Mouse (Mus musculus) MEL (cell line): Measurements from ENCODE around the gene Sobp. TPM values are rescaled to one million over a fixed set of nuclear protein-coding genes. Genes with fewer than 3 reads are reported as not detected.

Experiments
- DNase-seq: peaks from one replicate; pipeline ENCODE4 v3.0.0; 2011; ENCODE audit warnings: low read depth, low spot score
- H3K27ac ChIP-seq: 2 replicates; pipeline ENCODE4 v1.5.1; 2012; ENCODE audit warnings: low read depth, mild to moderate bottlenecking, control low read depth, low read length, moderate library complexity; ENCODE audit not compliant: control insufficient read depth
- H3K27me3 ChIP-seq, 2 experiments: fragments of 150-350 bp in 1 of 2; sonication (generic) in 1 of 2; 2 replicates each; pipeline ENCODE4 v1.6.1; 2012; ENCODE audit warnings: low read length in 2 of 2, mild to moderate bottlenecking in 2 of 2, improper control_type of control experiment in 1 of 2, moderate library complexity in 1 of 2; ENCODE audit not compliant: insufficient read depth in 2 of 2, control insufficient read depth in 1 of 2
- H3K36me3 ChIP-seq, 2 experiments: 2 replicates each; pipeline ENCODE4 v1.6.1; 2012 to 2014; ENCODE audit warnings: low read length in 2 of 2, improper control_type of control experiment in 1 of 2, inconsistent platforms in 1 of 2, mild to moderate bottlenecking in 1 of 2; ENCODE audit not compliant: insufficient read depth in 2 of 2, control insufficient read depth in 1 of 2
- H3K4me1 ChIP-seq, 2 experiments: fragments of 150-350 bp in 1 of 2; sonication (generic) in 1 of 2; 2 replicates each; pipeline ENCODE4 v1.6.1; 2012; ENCODE audit warnings: low read length in 2 of 2, improper control_type of control experiment in 1 of 2, mild to moderate bottlenecking in 1 of 2; ENCODE audit not compliant: insufficient read depth in 2 of 2, control insufficient read depth in 1 of 2
- H3K4me3 ChIP-seq, 2 experiments: fragments of 150-350 bp in 1 of 2; sonication (generic) in 1 of 2; 2 replicates each; pipeline ENCODE4 v1.5.1; 2012; ENCODE audit warnings: low read depth in 2 of 2, low read length in 2 of 2, mild to moderate bottlenecking in 2 of 2, moderate library complexity in 2 of 2, control low read depth in 1 of 2, improper control_type of control experiment in 1 of 2; ENCODE audit not compliant: control insufficient read depth in 1 of 2, insufficient read depth in 1 of 2
- H3K79me2 ChIP-seq: 2 replicates; pipeline ENCODE4 v1.6.1; 2012; ENCODE audit warnings: mild to moderate bottlenecking, low read length, moderate library complexity; ENCODE audit not compliant: control insufficient read depth, poor library complexity, insufficient read depth
- H3K9ac ChIP-seq: 2 replicates; pipeline ENCODE4 v1.6.1; 2012; ENCODE audit warnings: low read depth, mild to moderate bottlenecking, control low read depth, low read length, moderate library complexity; ENCODE audit not compliant: control insufficient read depth, poor library complexity, severe bottlenecking
- H3K9me3 ChIP-seq: fragments of 150-350 bp; sonication (generic); replicated peaks from 2 replicates; pipeline ENCODE4 v1.6.1; 2012; ENCODE audit warnings: mild to moderate bottlenecking, low read length, improper control_type of control experiment, moderate library complexity; ENCODE audit not compliant: insufficient read depth
- BHLHE40 ChIP-seq: IDR thresholded peaks from 2 replicates; pipeline ENCODE4 v1.6.1; 2012; ENCODE audit warnings: low read depth, mild to moderate bottlenecking, inconsistent platforms, low read length, improper control_type of control experiment, borderline replicate concordance
- CHD1 ChIP-seq: IDR thresholded peaks from 2 replicates; pipeline ENCODE4 v1.6.1; 2012; ENCODE audit warnings: low read depth, mild to moderate bottlenecking, inconsistent platforms, low read length, improper control_type of control experiment
- CHD2 ChIP-seq: IDR thresholded peaks from 2 replicates; pipeline ENCODE4 v1.6.1; 2011; ENCODE audit warnings: low read length, improper control_type of control experiment
- EP300 ChIP-seq, 2 experiments: IDR thresholded peaks; 2 replicates each; pipeline ENCODE4 v1.6.1; 2011; ENCODE audit warnings: improper control_type of control experiment in 2 of 2, low read length in 2 of 2, low read depth in 1 of 2, mild to moderate bottlenecking in 1 of 2
- ETS1 ChIP-seq: IDR thresholded peaks from 2 replicates; pipeline ENCODE4 v1.6.1; 2012; ENCODE audit warnings: low read depth, mild to moderate bottlenecking, inconsistent platforms, low read length, improper control_type of control experiment, moderate library complexity
- GATA1 ChIP-seq: IDR thresholded peaks from 2 replicates; pipeline ENCODE4 v1.6.1; 2011; ENCODE audit warnings: low read depth, low read length, improper control_type of control experiment
- MAFK ChIP-seq: IDR thresholded peaks from 2 replicates; pipeline ENCODE4 v1.6.1; 2011; ENCODE audit warnings: low read depth, mild to moderate bottlenecking, low read length, improper control_type of control experiment, borderline replicate concordance
- MAX ChIP-seq: IDR thresholded peaks from 2 replicates; pipeline ENCODE4 v1.6.1; 2011; ENCODE audit warnings: low read length, improper control_type of control experiment
- MAZ ChIP-seq: IDR thresholded peaks from 2 replicates; pipeline ENCODE4 v1.6.1; 2012; ENCODE audit warnings: low read depth, mild to moderate bottlenecking, inconsistent platforms, low read length, improper control_type of control experiment
- MXI1 ChIP-seq: IDR thresholded peaks from 2 replicates; pipeline ENCODE4 v1.6.1; 2011; ENCODE audit warnings: mild to moderate bottlenecking, low read depth, low read length, improper control_type of control experiment
- MYB ChIP-seq: IDR thresholded peaks from 2 replicates; pipeline ENCODE4 v1.6.1; 2011; ENCODE audit warnings: mild to moderate bottlenecking, low read depth, low read length, improper control_type of control experiment
- MYC ChIP-seq: IDR thresholded peaks from 2 replicates; pipeline ENCODE4 v1.6.1; 2011; ENCODE audit warnings: low read depth, mild to moderate bottlenecking, low read length, improper control_type of control experiment, moderate library complexity
- NELFE ChIP-seq: IDR thresholded peaks from 2 replicates; pipeline ENCODE4 v1.6.1; 2011; ENCODE audit warnings: low read depth, low read length, improper control_type of control experiment
- POLR2AphosphoS2 ChIP-seq: IDR thresholded peaks from 2 replicates; pipeline ENCODE4 v1.6.1; 2011; ENCODE audit warnings: low read length, improper control_type of control experiment
- POLR2AphosphoS5 ChIP-seq: IDR thresholded peaks from 2 replicates; pipeline ENCODE4 v1.6.1; 2012; ENCODE audit warnings: low read depth, borderline replicate concordance, mild to moderate bottlenecking, inconsistent platforms, low read length, moderate library complexity, mixed read lengths
- RAD21 ChIP-seq: IDR thresholded peaks from 2 replicates; pipeline ENCODE4 v1.6.1; 2011; ENCODE audit warnings: mild to moderate bottlenecking, low read depth, low read length, improper control_type of control experiment
- RCOR1 ChIP-seq: IDR thresholded peaks from 2 replicates; pipeline ENCODE4 v1.6.1; 2012; ENCODE audit warnings: low read depth, mild to moderate bottlenecking, inconsistent platforms, low read length, improper control_type of control experiment
- SIN3A ChIP-seq: IDR thresholded peaks from 2 replicates; pipeline ENCODE4 v1.6.1; 2012; ENCODE audit warnings: low read length, improper control_type of control experiment, inconsistent platforms
- TAL1 ChIP-seq: IDR thresholded peaks from 2 replicates; pipeline ENCODE4 v1.6.1; 2012; ENCODE audit warnings: mild to moderate bottlenecking, inconsistent platforms, low read length, moderate library complexity, mixed read lengths
- TBP ChIP-seq: IDR thresholded peaks from 2 replicates; pipeline ENCODE4 v1.8.0; 2011; ENCODE audit warnings: low read depth, low read length, improper control_type of control experiment
- TCF12 ChIP-seq: IDR thresholded peaks from 2 replicates; pipeline ENCODE4 v1.6.1; 2014; ENCODE audit warnings: low read depth, mild to moderate bottlenecking, inconsistent platforms, low read length, improper control_type of control experiment, moderate library complexity
- USF1 ChIP-seq: IDR thresholded peaks from 2 replicates; pipeline ENCODE4 v1.6.1; 2014; ENCODE audit warnings: low read depth, mild to moderate bottlenecking, inconsistent platforms, low read length, improper control_type of control experiment, moderate library complexity
- USF2 ChIP-seq, 2 experiments: IDR thresholded peaks; 2 replicates each; pipeline ENCODE4 v1.6.1; 2011 to 2012; ENCODE audit warnings: improper control_type of control experiment in 2 of 2, low read length in 2 of 2, borderline replicate concordance in 1 of 2, inconsistent platforms in 1 of 2, low read depth in 1 of 2, mild to moderate bottlenecking in 1 of 2; ENCODE audit not compliant: insufficient read depth in 1 of 2
- ZKSCAN1 ChIP-seq: IDR thresholded peaks from 2 replicates; pipeline ENCODE4 v1.6.1; 2012; ENCODE audit warnings: low read depth, mild to moderate bottlenecking, inconsistent platforms, low read length, improper control_type of control experiment, moderate library complexity
- ZNF384 ChIP-seq: IDR thresholded peaks from 2 replicates; pipeline ENCODE4 v1.6.1; 2012; ENCODE audit warnings: low read depth, mild to moderate bottlenecking, inconsistent platforms, low read length, improper control_type of control experiment
- polyA plus RNA-seq, 2 experiments: library from polyadenylated mRNA; stranded (reverse) in 1 of 2; unstranded in 1 of 2; fragments of >175 nt in 1 of 2; fragments of >200 nt in 1 of 2; gene quantifications; 2 replicates each; pipeline versions ENCODE4 v1.2.1 to v1.2.4; 2012; ENCODE audit warnings: low replicate concordance in 2 of 2, low read depth in 1 of 2; ENCODE audit not compliant: insufficient read length in 2 of 2, insufficient read depth in 1 of 2, missing spikeins in 1 of 2
- total RNA-seq: library from RNA; depleted of rRNA; stranded (reverse); fragments of 300-350 nt; gene quantifications from 2 replicates; pipeline ENCODE4 v1.2.3, GENCODE M21; 2012

Sobp gene
- total and polyA plus RNA-seq, 3 experiments, result not detected

DNA sequence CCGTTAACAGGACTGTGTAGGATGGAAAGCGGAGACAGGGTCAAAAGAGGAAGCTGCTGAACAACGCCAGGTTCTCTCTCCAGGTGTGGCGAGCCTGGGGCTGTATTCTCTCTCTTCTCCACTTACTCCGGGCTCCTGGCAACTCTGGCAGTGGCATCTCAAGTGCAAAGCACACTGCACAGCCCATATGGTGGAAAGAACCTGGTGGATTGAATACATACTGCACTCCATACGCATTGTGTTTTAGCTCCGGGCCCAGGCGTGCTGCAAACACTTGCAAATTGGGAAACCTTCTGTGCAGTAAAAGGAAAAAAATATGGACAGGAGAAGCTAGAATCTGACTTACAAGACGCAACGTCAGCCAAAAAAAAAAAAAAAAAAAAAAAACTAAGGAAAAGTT, 80.9 kb downstream of the Sobp start:
- H3K4me3 ChIP-seq, result no peak overlapping the region
- TF ChIP-seq ZKSCAN1, result no peak
- TF ChIP-seq GATA1, result no peak
- H3K4me1 ChIP-seq, result peaks cover 0 to 10% of the 10 kb centered on the region in 2 experiments; a peak in 2 of 4 replicates

DNA sequence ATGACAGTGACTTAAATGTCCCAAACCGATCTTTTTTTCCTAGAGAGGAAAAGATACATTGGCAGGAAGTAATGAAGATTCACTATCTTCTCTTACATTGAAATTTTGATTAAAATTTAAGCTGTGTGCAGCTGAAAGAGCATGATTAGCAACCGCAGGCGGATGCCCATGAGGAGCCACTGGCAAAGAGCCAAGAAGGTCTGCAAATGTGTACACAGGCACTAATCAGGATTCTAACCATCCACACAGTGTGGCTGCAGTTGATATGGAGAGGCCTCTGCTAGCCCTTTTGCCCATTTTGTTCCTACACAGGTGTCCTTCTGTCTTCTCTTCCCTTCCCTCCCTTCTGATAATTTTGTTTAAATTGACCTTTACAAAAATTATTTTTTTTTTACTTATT, 84.3 kb downstream of the Sobp start:
- Histone ChIP-seq H3K4me1 (peaks cover 0 to 10% of the 10 kb centered on the region in 2 experiments; a peak in 2 of 4 replicates), H3K36me3 (peaks cover 0 to 13% of the 10 kb centered on the region in 2 experiments; a peak in 2 of 4 replicates), H3K27me3 (peaks cover 0 to 2% of the 10 kb centered on the region in 2 experiments; a peak in 1 of 4 replicates), H3K4me3 (no peak overlapping the region), H3K9me3 (no peaks in the 10 kb centered on the region), H3K27ac (no peak overlapping the region), H3K79me2 (no peaks in the 10 kb centered on the region), H3K9ac (no peak overlapping the region)
- peak; percentile 89 for DNase-seq
- TF ChIP-seq MAZ, result peak; percentile 15; the same call in 1 of the 2 replicates
- no peak for TF ChIP-seq POLR2AphosphoS2
- TF ChIP-seq RCOR1, result peak; percentile 94
- TF ChIP-seq TCF12, result peak; percentile 96
- TF ChIP-seq ETS1, result peak; percentile 78; the same call in 1 of the 2 replicates
- no peak for TF ChIP-seq RAD21
- peak; percentile 90 for TF ChIP-seq TAL1
- TF ChIP-seq NELFE, result no peak
- peak; percentile 53; the same call in 1 of the 2 replicates for TF ChIP-seq MAX
- TF ChIP-seq ZKSCAN1, result peak; percentile 94
- TF ChIP-seq CHD2, result no peak
- TF ChIP-seq ZNF384, result peak; percentile 23
- TF ChIP-seq EP300 (IDR thresholded peaks at IDR 0.05; ENCODE audit: low read depth in 1 of 2, low read length in 2 of 2), result peak; percentile 95 to 96
- no peak for TF ChIP-seq MXI1
- peak; percentile 55; the same call in 1 of the 2 replicates for TF ChIP-seq MAFK
- no peak for TF ChIP-seq USF1
- no peak for TF ChIP-seq BHLHE40
- TF ChIP-seq USF2 (IDR thresholded peaks at IDR 0.05; ENCODE audit: borderline replicate concordance in 1 of 2, insufficient read depth in 1 of 2, low read depth in 1 of 2, low read length in 2 of 2), result no peak
- TF ChIP-seq SIN3A, result peak; percentile 53; the same call in 1 of the 2 replicates
- peak; percentile 73 for TF ChIP-seq MYC
- no peak for TF ChIP-seq POLR2AphosphoS5
- peak; percentile 96 for TF ChIP-seq GATA1
- no peak for TF ChIP-seq CHD1
- TF ChIP-seq MYB, result no peak
- 0 out of 2 replicates have a peak, but pooled peaks have one; percentile 21 for TF ChIP-seq TBP

More for the DNA sequence above, 80.9 kb downstream of the Sobp start:
- Histone ChIP-seq H3K9ac (no peak overlapping the region), H3K9me3 (no peaks in the 10 kb centered on the region), H3K36me3 (peaks cover 0 to 13% of the 10 kb centered on the region in 2 experiments; a peak in 2 of 4 replicates), H3K27ac (no peak overlapping the region), H3K27me3 (peaks cover 1 to 4% of the 10 kb centered on the region in 2 experiments; a peak in 2 of 4 replicates), H3K79me2 (no peaks in the 10 kb centered on the region)
- DNase-seq, result no peak
